Mouse (Mus musculus): ENCODE results near the gene P2rx2.

P2rx2 gene

GRCm38 (mm10) chr5:110330508-110330907 is 12.5 kb downstream of the P2rx2 start:
- no peak for DNase-seq (ENCODE audit: low read depth, low spot score)

- DNase-seq (ENCODE audit: low read depth, low spot score), result no peak
Observed at GRCm38 (mm10) chr5:110313127-110313526, 29.9 kb downstream of the P2rx2 start.

- DNase-seq (ENCODE audit: low read depth, low spot score), result no peak
Observed at GRCm38 (mm10) chr5:110308861-110309260, 34.2 kb downstream of the P2rx2 start.

GRCm38 (mm10) chr5:110300591-110300990 is 42.4 kb downstream of the P2rx2 start:
- DNase-seq (ENCODE audit: low read depth, low spot score), result no peak

GRCm38 (mm10) chr5:110296637-110297036 is 46.4 kb downstream of the P2rx2 start:
- no peak for DNase-seq (ENCODE audit: low read depth, low spot score)

- no peak for DNase-seq (ENCODE audit: low read depth, low spot score)
Observed at GRCm38 (mm10) chr5:110291649-110292048, 51.4 kb downstream of the P2rx2 start.
